Mouse (Mus musculus) erythroblast, adult 5-6 weeks (primary cell): Measurements from ENCODE around the gene Med27. TPM values are rescaled to one million over a fixed set of nuclear protein-coding genes. Genes with fewer than 3 reads are reported as not detected.
"Not testable (repeated sequence)": the region's sequence is repeated elsewhere in the genome, so short reads cannot be mapped to it uniquely, and the experiment has no call there.

ENCODE experiments used
- ATAC-seq: replicated peaks from 2 replicates; pipeline ENCODE4 v1.8.0; 2016; ENCODE audit warnings: moderate number of reproducible peaks, mild to moderate bottlenecking, moderate TSS enrichment, inconsistent platforms; ENCODE audit not compliant: poor library complexity, low FRiP score, severe bottlenecking
- total RNA-seq, 2 experiments: library from RNA; stranded (forward) in 1 of 2; stranded (reverse) in 1 of 2; fragments of 150-400 nt in 1 of 2; fragments of 200-764, 138-1000 nt in 1 of 2; gene quantifications; 2 replicates each; pipeline versions ENCODE4 v1.2.3 to v1.2.4; 2015 to 2017; ENCODE audit warnings: low replicate concordance in 2 of 2

Gene Med27
- total RNA-seq, 2 experiments from 2014 or later, result 4.0 to 5.0 TPM

- no peak for ATAC-seq
Measured at GRCm38 (mm10) chr2:29500601-29501350, 154.2 kb downstream of the Med27 start.

- ATAC-seq, result no peak
Measured at GRCm38 (mm10) chr2:29501381-29501780, 154.8 kb downstream of the Med27 start.

GRCm38 (mm10) chr2:29504848-29505247 is 158.2 kb downstream of the Med27 start:
- ATAC-seq, result no peak

- ATAC-seq, result no peak
Measured at GRCm38 (mm10) chr2:29506411-29506810, 159.8 kb downstream of the Med27 start.

- ATAC-seq, result no peak
Measured at GRCm38 (mm10) chr2:29513131-29513530, 166.5 kb downstream of the Med27 start.

- ATAC-seq, result no peak
Measured at GRCm38 (mm10) chr2:29514836-29515235, 168.2 kb downstream of the Med27 start.

- ATAC-seq, result no peak
Measured at GRCm38 (mm10) chr2:29515831-29516447, 169.3 kb downstream of the Med27 start.

GRCm38 (mm10) chr2:29516621-29517170 is 170.1 kb downstream of the Med27 start:
- no peak for ATAC-seq

- ATAC-seq, result no peak
Measured at GRCm38 (mm10) chr2:29519402-29519801, 172.8 kb downstream of the Med27 start.

GRCm38 (mm10) chr2:29520206-29520605 is 173.6 kb downstream of the Med27 start:
- ATAC-seq, result no peak

- no peak for ATAC-seq
Measured at GRCm38 (mm10) chr2:29521486-29521885, 174.9 kb downstream of the Med27 start.

- no peak for ATAC-seq
Measured at GRCm38 (mm10) chr2:29523918-29524811, 177.5 kb downstream of the Med27 start.

GRCm38 (mm10) chr2:29525273-29525805 is 178.7 kb downstream of the Med27 start:
- no peak for ATAC-seq

GRCm38 (mm10) chr2:29526266-29526665 is 179.6 kb downstream of the Med27 start:
- ATAC-seq, result no peak

GRCm38 (mm10) chr2:29527480-29527879 is 180.9 kb downstream of the Med27 start:
- ATAC-seq, result not testable (repeated sequence)

GRCm38 (mm10) chr2:29528811-29529210 is 182.2 kb downstream of the Med27 start:
- no peak for ATAC-seq

- not testable (repeated sequence) for ATAC-seq
Measured at GRCm38 (mm10) chr2:29529788-29530187, 183.2 kb downstream of the Med27 start.

GRCm38 (mm10) chr2:29532173-29532572 is 185.6 kb downstream of the Med27 start:
- ATAC-seq, result no peak

- no peak for ATAC-seq
Measured at GRCm38 (mm10) chr2:29532921-29533320, 186.3 kb downstream of the Med27 start.
